Mouse (Mus musculus) adrenal gland, adult 18-20 months (tissue): ENCODE data around the gene Sdhaf1. TPM values are rescaled to one million over a fixed set of nuclear protein-coding genes. Genes with fewer than 3 reads are reported as not detected.

Experiments used
- DNase-seq, 2 experiments: peaks; one replicate each; pipeline ENCODE4 v3.0.0; 2021 to 2022; ENCODE audit warnings: low spot score in 2 of 2
- total RNA-seq, 2 experiments: library from RNA; stranded (reverse); gene quantifications; 1 replicate in 1 of 2; 2 replicates in 1 of 2; pipeline ENCODE4 v1.2.3; 2021

Sdhaf1 gene
- total RNA-seq, 2 experiments from 2014 or later, result 8.8 to 12.0 TPM

DNA sequence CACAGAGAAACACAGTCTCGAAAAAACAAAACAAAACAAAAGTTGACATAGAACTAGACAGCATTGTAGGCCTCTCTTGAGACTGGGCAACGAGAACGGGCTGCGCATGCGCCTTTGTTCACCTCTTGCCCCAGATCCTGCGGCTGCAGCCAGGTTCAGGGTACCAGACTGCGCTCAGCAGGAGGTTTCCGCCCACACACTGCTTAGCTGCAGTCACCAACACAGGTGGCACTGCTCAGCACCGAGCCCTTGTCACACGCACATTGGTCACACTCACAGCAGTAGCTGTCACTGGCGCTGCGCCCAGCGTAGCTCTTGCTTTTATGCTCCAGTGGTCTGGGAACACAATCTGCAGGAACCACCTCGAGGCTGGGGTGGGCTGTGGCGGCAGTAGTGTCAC lies 3.4 kb upstream of the Sdhaf1 start:
- no peak for DNase-seq

DNA sequence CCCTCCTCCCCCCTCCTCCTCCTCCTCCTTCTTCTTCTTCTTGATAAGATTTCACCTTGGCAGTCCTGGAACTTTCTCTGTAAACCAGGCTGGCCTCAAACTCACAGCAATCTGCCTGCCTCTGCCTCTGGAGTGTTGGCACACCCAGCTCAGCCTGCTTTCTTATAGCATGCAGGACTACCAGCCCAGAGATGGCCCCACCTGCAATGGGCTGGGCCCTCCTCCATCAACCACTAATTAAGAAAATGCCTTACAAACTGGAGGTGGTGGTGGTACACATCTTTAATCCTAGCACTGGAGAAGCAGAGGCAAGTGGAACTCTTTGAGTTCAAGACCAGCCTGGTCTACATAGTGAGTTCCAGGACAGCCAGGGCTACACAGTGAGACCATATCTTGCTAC lies 2.7 kb upstream of the Sdhaf1 start:
- DNase-seq, result no peak

DNA sequence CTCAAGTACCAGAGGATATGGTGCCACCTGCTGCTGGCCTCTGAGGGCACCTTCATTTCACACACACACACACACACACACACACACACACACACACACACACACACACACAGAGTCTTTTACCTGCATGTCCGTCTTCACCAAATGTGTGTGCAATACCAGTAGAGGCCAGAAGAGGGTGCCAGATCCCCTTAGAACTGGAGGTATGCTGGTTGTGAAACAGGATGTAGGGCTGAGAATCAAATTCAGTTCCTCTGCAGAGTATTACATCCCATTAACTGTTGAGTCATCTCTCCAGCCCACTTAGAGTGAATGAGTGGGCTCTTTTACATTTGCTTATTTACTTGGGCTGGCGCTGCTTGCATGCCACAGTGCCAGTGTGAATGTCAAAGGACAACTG lies 1.7 kb upstream of the Sdhaf1 start:
- DNase-seq, result no peak

DNA sequence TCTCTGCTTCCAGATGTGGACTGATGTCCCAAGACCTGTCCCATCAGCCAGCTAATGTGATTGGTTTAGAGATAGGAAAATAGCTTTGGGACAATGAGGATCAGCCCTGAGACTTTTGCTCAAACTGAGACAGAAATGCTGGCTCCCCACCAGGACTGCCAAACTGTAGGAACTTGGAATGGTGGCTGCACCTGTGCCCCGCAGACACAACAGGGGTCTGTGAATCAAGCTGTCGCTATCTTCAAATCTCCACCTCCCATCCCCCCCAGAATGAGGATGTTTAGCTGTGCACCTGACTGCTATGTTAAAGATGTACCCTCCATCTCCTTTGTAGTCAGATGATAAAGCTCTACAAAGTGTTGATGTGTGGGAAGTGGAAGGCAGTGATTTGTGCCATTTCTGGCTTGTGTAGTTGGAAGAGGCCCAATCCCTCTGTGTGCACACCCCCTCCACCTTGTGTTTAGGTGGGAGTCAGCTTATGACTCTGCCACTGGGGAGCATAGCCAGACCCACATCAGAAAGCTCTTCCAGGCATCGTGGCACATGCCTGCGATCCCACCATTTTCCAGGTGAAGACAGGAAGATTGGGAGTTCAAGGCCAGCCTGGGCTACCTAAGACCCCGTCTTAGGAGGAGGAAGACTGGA lies 727 bp upstream of the Sdhaf1 start:
- DNase-seq, result no peak

DNA sequence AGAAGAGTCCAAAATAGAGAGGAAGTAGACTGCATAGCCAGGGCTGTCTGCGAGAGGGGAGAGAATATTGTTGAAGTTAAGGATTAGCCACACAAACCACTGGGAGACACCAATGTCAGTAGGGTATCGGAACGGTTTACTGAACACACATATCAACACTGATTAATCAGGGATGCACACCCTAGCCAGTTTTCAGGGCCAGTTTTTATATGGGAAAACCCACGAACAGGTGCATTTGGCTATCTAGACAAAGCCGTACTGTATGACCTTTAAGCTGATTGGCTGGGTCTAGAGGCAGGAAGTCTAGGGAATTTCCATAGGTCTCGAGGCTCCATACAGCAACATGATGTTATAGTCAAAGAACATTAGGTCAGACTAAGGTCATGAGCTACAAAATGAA lies 830 bp downstream of the Sdhaf1 start:
- no peak for DNase-seq

DNA sequence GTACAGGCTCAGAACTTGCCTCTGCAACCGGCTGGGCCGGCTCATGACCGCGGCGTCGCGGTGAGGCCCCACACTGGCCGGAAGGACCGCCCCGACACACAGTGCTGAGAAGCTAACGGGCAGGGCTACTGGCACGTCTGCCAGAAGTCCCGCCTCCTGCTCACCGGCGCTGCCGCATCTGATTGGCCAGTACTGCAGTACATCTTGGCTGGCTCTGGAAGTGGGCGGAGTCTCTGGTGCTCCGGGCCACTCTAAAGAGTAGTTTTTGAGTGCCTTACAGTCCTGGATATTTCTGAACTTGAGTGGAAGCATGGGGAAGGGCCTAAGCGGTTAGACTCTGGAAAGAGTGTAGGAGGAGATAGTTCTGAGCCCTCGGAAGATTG lies 1.4 kb downstream of the Sdhaf1 start:
- DNase-seq, result peak; percentile 93 to 94

DNA sequence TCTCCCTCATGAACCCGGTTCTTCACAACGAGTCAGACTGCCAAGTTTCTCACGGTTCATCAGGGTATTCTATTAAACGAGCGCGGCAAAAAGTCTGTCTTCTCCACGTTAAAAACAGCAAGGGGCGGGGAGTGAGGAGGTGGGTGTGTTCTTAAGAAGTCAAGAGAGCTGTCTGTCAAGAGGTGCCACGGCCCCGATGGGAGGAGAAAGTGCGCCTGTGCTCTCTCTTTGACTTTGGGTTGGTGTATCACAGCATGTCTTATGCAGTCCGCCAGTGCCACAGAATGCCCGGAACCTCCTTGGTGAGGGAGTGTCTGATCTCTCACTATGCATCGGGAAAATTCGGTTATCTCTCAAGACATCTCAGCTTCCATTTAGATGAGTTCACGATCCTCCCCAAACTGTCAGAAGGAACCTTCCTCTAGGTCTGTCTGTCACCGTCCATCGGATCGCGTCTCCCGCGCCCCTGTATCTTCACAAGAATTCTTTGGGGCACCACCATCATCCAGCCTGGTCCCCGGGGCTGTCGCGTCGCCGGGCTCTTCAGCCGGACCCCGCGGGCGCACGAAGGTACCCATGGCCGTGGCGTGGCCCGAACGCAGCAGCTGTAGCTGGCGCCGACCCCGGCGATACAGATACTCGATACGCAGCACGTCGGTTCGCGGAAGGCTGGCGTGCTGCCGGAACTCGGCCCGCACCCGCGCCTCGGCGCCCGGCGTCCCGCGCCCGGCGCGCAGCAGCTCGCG lies 2.0 kb downstream of the Sdhaf1 start, which contains the start of gene E130208F15Rik:
E130208F15Rik (plus strand) TSS at position 202 of the 746 bp plus-strand sequence.
- peak; percentile 60 to 61 for DNase-seq

DNA sequence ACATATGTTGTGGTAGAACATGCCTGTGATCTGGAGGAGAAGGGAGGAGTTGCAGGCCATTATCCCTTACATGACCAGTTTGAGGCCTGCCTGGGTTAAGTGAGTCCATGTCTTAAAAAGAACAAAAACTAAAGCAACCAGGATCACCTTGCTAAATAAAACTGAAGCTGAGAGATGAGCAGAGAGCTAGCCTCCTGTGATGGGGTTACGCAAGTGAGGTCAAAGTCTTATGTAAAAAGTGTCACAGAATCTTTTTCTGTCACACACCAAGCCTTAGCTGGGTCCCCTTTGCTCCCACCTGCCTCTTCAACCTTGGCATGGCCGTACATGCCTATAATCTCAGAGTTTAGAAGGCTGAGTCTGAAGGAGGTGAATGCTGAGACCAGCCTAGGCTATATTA lies 2.7 kb downstream of the Sdhaf1 start:
- DNase-seq, result no peak

DNA sequence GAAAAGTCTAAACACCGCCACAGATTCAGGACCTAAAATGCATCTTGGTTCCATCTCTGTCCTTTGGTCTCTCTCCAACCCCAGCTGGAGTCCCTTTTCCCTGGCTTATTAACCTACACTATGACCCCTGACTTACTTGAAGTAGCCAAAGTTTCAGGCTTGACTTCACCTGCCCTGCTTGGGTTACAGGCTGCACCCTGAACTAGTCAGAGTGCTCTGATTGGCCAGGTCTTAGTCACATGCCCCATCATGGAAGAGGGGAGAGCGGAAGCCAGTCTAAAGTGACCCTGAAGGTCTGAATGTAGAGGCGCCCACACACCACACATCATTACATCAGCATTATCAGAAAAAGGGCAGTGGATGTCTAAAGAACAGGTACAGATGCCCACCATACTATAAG lies 5.6 kb downstream of the Sdhaf1 start:
- no peak for DNase-seq

DNA sequence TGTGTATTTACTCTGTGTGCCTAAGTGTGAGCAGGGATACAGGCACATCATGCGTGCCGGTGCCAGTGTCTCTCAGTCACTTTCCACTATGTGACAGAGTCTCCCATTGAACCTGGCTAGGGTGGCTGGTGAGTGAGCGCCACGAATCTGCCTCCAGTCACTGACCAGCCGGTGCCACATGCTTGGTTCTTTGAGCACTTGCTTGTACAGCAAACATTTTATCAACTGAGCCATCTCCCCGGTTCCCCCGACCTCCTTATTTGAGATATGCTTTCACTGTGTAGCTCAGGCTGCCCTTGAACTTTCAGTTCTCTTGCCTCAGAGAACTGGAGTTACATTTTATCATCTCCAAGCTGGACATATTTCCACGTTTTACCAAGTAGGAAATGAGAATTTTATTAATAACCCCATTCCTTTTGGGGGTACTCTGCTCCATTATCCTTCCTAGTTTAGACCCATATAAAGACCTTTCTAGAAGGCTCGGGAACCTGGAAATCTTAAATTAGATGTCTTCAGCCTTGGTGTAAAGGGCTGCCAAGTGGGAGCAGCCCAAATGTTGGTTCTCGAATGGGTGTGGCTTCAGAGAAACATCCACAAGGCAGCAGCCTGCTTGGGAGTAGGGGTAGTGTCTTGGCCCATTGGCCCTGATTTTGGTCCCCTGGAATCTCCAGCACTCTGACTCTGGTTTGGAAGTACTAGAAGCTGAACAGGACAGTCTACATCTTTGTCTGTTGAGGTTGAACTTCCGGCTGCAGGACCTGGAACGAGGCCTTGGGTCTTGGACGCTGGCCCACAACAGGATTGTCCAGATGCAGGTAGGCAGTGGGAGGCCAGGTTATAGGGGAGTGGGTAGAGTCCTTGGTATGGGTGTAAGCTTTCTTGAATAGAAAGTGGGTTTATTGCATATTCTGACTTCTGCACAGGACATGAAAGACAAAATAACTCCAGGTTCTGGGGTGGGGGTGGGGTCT lies 7.9 kb downstream of the Sdhaf1 start:
- DNase-seq, result no peak

DNA sequence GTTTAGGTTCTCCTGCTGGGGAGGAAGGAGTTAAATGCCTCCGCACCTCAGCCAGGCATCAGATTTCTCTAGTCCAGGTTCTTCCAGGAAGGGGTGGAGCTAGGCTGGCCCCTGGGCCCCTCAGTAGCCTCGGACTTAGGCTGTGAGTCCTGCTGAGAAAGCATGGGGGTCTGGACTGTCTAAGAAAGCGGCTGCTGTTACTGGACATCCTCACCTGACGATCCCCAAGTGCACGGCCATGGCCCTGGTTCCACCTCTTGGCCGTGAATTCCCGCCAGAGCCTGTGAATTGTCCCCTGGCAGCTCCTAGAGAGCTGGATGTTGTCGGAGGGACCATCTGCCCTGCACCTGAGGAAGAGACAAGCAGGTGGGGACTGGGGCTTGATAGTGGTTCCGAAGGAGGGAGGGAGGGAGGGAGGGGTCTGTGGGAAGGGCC lies 9.0 kb downstream of the Sdhaf1 start, which contains the start of gene Syne4:
Syne4 (plus strand) TSS at position 87 of the 435 bp plus-strand sequence.
- no peak for DNase-seq

DNA sequence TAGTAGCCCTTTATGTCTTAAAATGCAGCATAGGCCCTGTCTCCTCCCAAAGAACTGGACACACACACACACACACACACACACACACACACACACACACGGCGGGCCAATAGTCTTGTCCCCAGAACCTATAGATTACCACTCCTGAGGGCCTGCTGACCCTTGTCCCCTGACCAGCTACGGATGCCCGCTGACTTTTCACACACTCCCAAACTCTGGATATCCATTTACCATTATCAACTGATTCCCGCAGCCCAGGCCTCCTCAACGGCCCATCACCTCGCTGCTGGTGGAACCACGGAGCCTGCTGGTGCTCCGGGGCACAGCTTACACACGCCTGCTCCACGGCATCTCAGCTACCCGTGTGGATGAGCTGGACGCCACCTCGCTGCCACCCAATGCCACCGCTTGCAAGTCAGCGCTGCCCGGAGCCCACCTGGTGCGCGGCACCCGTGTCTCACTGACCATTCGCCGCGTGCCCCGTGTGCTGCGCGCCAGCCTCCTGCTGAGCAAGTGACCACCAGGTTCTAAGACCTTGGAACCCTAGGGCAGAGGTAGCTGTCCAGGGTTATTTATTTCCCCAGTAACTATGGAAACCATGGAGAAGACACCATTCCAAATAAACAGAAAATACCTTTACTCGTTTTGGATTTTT lies 9.9 kb downstream of the Sdhaf1 start:
- DNase-seq, result no peak

DNA sequence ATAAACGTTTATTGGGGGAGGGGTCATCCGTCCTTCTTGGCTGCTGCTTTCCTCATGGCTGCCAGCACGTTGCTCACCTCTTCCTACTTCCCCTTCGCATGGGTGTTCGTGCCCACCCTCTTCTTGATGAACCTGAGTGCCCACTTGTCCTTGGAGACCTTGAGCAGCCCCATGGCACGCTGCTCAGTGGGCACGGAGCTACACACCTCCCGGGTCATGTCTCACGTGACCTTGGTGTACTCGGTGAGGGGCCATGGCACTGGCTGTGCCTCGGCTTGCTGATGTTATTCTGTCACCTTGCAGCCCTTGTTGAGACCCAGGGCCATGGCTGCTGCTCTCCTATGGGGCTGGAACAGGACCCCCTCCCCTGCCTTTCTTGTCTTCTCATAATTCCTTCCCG lies 13.6 kb downstream of the Sdhaf1 start:
- no peak for DNase-seq

DNA sequence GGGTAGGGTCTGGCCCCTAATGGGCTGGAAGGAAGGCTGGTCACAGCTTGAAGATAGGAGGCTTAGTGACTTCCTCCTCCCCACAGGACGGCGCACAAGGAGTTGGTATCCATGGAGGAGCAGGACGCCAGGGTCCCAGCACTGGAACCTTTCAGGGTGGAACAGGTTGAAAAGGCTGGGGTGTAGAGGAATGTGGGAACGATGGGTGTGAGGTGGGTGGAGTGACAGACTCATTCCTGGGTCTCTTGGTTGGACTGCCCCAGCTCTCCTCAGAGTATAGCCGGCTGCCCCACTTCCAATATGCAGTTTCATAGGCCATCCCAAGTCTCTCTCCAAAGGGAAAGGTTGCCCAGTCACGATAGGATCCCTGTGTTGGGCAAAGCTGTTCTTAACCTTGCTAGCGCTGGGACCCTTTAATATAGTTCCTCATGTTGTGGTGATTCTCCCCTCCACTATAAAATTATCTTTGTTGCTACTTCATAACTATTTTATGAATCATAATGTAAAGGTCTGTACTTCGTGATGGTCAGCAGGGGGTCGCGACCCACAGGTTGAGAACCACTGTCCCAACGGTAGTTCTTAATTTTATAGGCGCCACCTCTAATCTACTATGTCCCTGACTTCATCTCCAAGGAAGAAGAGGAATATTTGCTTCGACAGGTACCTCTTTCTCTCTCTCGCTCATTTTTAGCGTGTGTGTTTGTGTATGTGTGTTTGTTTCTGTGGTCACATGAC lies 14.1 kb downstream of the Sdhaf1 start:
- DNase-seq, result no peak

DNA sequence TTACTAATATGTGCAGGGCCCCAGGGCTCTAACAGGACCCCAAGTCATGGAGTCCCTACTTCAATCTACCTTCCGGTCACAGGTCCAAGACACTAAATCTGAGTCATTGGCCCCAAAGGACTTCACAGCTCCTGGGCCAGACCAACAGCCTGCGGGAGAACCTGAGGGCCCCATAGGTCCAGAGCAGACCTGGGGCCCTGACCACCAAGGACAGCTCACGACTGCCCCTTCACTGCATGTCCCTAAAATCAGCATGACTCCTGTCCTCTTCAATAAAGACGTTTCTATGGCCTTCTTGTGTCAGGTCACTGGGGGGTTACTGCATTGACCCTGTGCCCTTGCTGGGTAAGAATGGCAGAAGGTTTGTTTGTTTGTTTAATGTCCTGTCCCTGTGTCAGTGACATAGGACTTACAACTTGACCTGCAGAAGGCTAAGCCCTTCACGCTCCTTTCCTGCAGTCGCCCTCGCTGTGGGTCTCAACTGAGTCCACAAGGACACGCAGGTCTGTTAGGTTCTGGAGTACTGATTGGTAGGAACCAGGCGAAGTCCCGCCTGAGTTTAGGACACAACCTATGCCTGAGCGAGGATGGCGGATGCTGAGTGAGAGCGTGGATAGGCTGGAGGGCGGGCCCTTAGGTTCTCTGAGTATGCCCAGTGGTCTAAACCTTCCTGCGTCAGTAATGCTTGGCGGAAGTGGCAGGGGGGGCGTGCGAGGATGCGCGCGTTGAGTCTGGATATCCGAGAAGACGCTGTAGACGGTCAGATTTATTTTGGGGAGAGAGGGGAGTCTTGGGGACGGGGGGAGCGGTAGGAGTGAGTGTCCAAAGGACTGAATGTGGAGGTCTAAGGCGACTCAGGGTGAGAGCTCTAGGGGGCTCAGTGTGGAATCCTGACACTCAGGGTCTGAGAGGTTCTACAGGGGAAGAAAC lies 15.4 kb downstream of the Sdhaf1 start, which contains the start of gene Alkbh6:
Alkbh6 (plus strand) TSS at position 642 of the 930 bp plus-strand sequence.
- peak; percentile 79 to 80 for DNase-seq

DNA sequence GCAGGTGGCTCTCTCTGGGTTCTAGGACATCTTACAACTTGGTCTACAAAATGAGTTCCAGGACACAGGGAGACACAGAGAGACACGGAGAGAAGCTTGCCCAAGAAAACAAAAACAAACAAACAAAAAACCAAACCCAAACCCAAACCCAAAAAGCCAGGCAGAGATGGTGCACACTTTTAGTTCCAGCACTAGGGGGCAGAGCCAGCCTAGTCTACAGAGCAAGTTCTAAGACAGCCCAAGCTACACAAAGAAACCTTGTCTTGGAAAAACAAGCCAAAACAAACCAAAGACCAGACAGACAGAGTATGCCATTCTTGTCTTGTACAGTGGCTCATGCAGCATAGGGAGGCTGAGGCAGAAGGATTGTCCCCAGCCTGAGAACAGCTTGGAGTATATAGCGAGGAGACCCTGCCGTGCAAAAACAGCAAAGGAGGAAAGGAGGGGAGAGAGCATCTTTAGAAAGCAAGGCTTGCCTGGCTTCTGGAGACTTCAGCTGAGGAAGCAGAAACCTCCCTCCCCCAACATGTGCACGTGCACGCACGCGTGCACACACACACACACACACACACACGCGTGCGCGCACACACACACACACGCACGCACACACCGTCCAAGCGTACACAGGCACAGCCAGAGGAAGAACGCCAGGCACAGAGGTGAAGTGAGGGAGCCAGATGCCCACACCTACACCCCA lies 17.5 kb downstream of the Sdhaf1 start:
- no peak for DNase-seq

DNA sequence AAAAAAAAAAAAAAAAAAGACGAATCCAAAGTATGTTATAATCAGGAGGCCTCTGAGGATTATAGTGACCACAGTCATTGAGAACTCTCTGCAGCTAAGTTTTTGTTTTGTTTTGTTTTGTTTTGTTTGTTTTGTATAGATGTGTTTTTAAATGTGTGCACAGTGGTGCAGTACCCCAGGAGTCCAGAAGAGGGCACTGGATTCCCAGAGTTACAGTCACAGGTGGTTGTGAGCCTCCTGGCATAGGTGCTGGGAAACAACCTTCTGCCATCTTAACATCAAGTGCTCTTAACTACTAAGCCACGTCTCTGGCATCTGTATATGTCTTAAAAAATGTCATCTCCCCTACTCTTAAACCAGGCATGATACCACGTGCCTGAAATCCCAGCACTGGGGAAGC lies 22.8 kb downstream of the Sdhaf1 start:
- no peak for DNase-seq

DNA sequence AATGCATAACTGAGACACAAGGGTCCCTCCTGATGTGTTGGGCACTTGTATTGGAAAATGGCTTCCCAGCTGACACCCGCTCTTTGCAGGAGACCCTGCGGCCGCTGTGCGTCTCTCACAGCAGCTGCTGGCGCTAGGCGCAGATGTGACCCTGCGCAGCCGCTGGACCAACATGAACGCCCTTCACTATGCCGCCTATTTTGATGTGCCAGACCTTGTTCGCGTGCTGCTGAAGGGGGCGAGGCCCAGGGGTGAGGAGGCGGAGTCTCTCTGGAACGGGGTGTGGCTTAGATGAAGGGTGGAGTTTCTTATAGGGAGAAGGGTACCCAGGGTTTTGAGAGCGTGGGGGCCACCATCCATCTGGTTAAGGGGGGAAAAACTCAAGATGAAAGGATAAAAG lies 26.4 kb downstream of the Sdhaf1 start:
- DNase-seq, result no peak
